Mouse (Mus musculus): ENCODE results near the gene Gpatch8.

DNA sequence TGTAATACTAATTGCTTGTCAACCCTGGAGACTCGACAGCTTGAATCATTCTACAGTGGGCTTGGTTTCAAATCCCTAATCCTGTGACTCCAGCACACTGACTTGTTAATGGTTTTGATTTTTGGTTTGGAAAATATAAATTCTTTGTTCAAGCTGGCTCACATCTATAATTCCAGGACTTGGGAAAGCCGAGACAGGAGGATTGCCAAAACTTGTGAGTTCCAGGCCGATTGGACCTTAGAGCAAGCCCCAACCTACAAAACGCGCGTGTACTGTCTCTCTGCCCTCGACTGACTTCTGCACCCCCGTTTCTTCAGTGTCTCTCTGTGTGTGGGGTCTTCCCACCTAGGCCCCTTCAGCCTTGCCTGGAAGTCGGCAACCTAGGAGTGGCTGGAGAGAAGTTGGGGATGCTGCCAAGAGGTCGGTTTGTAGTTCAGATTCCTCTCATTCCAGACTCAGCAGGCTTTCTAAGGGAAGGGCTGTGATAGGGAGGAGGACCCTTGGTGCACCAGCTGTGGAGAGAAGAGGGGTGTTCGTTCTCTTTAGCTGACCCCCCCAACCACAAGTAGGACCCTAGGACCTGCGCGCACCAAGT is 25.9 kb upstream of the Gpatch8 start:
- no peak for TF ChIP-seq EP300 (IDR thresholded peaks at IDR 0.05; ENCODE audit: insufficient read depth, low read depth, low read length)
- no peak for TF ChIP-seq CTCF (IDR thresholded peaks at IDR 0.05)
- TF ChIP-seq POLR2A (IDR thresholded peaks at IDR 0.05; ENCODE audit: insufficient read depth, low read depth, low read length): no peak
